8 mouse cellular contexts compared by ENCODE assay signal in genomic region chr6:30982372-30982980, GRCm38 (mm10). TPM values are rescaled to one million over a fixed set of nuclear protein-coding genes. Genes with fewer than 3 reads are reported as not detected.
DNase-seq lines count a peak whose midpoint lies in the region; ATAC-seq and TF ChIP-seq lines count a peak whose summit lies in the region.

No protein-coding gene starts in this region.

- peak overlapping the region; percentile 20; the same call in 1 of the 2 replicates for H3K4me3 ChIP-seq in heart, embryonic 12.5 days
- H3K4me3 ChIP-seq in embryonic facial prominence, embryonic 15.5 days (replicated peaks): peak overlapping the region; percentile 37
- peak overlapping the region; percentile 31 for H3K4me3 ChIP-seq in limb, embryonic 14.5 days (replicated peaks; ENCODE audit: low read length)

- no peak for TF ChIP-seq POLR2A in limb, embryonic 14.5 days (IDR thresholded peaks at IDR 0.05; ENCODE audit: borderline replicate concordance, extremely low read depth, insufficient read depth, insufficient read length)

- peak overlapping the region; percentile 50 for H3K4me2 ChIP-seq in heart, embryonic 12.5 days
- H3K4me2 ChIP-seq in embryonic facial prominence, embryonic 15.5 days (replicated peaks): peak overlapping the region; percentile 46
- peak overlapping the region; percentile 49 for H3K4me2 ChIP-seq in limb, embryonic 14.5 days (replicated peaks; ENCODE audit: low read depth, low read length, severe bottlenecking)

- no peak for ATAC-seq in heart, embryonic 12.5 days (ENCODE audit: insufficient number of reproducible peaks, low FRiP score)
- peak; percentile 47 for ATAC-seq in CD4-positive, CD25-positive, alpha-beta regulatory T cell, adult 4 months
- ATAC-seq in embryonic facial prominence, embryonic 15.5 days (ENCODE audit: insufficient number of reproducible peaks, low FRiP score, low TSS enrichment, low read depth): no peak
- no peak for ATAC-seq in limb, embryonic 14.5 days (ENCODE audit: low FRiP score, low read depth)

- no peak overlapping the region for H3K9ac ChIP-seq in heart, embryonic 12.5 days
- no peak overlapping the region for H3K9ac ChIP-seq in embryonic facial prominence, embryonic 15.5 days
- H3K9ac ChIP-seq in limb, embryonic 14.5 days (ENCODE audit: low read depth, low read length, severe bottlenecking): peak overlapping the region; percentile 34

- no peak for DNase-seq in heart, adult 9 months (ENCODE audit: low spot score in 2 of 2)
- DNase-seq in limb, embryonic 14.5 days (ENCODE audit: low spot score): peak; percentile 65
- DNase-seq in spleen, adult 12 weeks (ENCODE audit: low spot score): no peak
- no peak for DNase-seq in cerebellum, postnatal 25 days
- DNase-seq in testis, postnatal 14 days (ENCODE audit: low spot score): no peak

- no peak overlapping the region for H3K27ac ChIP-seq in heart, embryonic 12.5 days (ENCODE audit: poor library complexity, severe bottlenecking)
- peak overlapping the region; percentile 51; the same call in 1 of the 2 replicates for H3K27ac ChIP-seq in embryonic facial prominence, embryonic 15.5 days (replicated peaks)
- H3K27ac ChIP-seq in limb, embryonic 14.5 days (replicated peaks; ENCODE audit: low read depth, low read length): peak overlapping the region; percentile 55

- no peaks in the 10 kb centered on the region for H3K9me3 ChIP-seq in heart, embryonic 12.5 days (replicated peaks)
- H3K9me3 ChIP-seq in embryonic facial prominence, embryonic 15.5 days (replicated peaks): no peaks in the 10 kb centered on the region
- no peaks in the 10 kb centered on the region for H3K9me3 ChIP-seq in limb, embryonic 14.5 days (ENCODE audit: control insufficient read depth, low read length)

- WGBS in heart, embryonic 12.5 days: 20% methylated on average over 13 of the region's 13 CpGs
- 7% methylated on average over 13 of the region's 13 CpGs for WGBS in embryonic facial prominence, embryonic 15.5 days
- whole genome bisulfite sequencing in limb, embryonic 14.5 days: 8% methylated on average over 13 of the region's 13 CpGs

- H3K4me1 ChIP-seq in heart, embryonic 12.5 days (replicated peaks): peaks cover 7% of the 10 kb centered on the region; the same call in 1 of the 2 replicates
- H3K4me1 ChIP-seq in embryonic facial prominence, embryonic 15.5 days: peaks cover 8% of the 10 kb centered on the region
- no peaks in the 10 kb centered on the region; the same call in 1 of the 2 replicates for H3K4me1 ChIP-seq in limb, embryonic 14.5 days (ENCODE audit: control insufficient read depth, insufficient read depth, low read length)

- no peaks in the 10 kb centered on the region for H3K36me3 ChIP-seq in heart, embryonic 12.5 days
- no peaks in the 10 kb centered on the region for H3K36me3 ChIP-seq in embryonic facial prominence, embryonic 15.5 days
- H3K36me3 ChIP-seq in limb, embryonic 14.5 days (ENCODE audit: control insufficient read depth, insufficient read depth, low read length): no peaks in the 10 kb centered on the region

- H3K27me3 ChIP-seq in heart, embryonic 12.5 days (replicated peaks): no peaks in the 10 kb centered on the region
- no peaks in the 10 kb centered on the region for H3K27me3 ChIP-seq in embryonic facial prominence, embryonic 15.5 days
- no peaks in the 10 kb centered on the region for H3K27me3 ChIP-seq in limb, embryonic 14.5 days (ENCODE audit: control insufficient read depth, insufficient read depth, low read length)

RNA-seq across cellular contexts. Expression of gene Klf14, which starts 23.6 kb away (rescaled TPM):
- polyA plus RNA-seq in heart, embryonic 12.5 days (2016; fragmentation: Nextera tagmentation; extraction: Ambion mirVana): 2.3 and 2.7 TPM in 2 replicates
- under 1 TPM in 1 of 2 experiments, not detected in 1; 0.17 TPM for polyA plus RNA-seq in CD4-positive, CD25-positive, alpha-beta regulatory T cell, adult 4 months (2017; shearing (Covaris generic))
- 8.4 and 11.9 TPM in 2 replicates for polyA plus RNA-seq in embryonic facial prominence, embryonic 15.5 days (2015; fragmentation: Nextera tagmentation; extraction: Ambion mirVana)
- polyA plus RNA-seq in limb, embryonic 14.5 days (2012; rRNA removed): 7.5 and 9.6 TPM in 2 replicates
- polyA plus RNA-seq in limb, embryonic 14.5 days (2014; fragmentation: Nextera tagmentation; extraction: Ambion mirVana): 11.0 and 12.8 TPM in 2 replicates
